Mouse (Mus musculus) olfactory bulb, adult 2 months (tissue): Measurements from ENCODE around the gene Gm128.
"Not testable (repeated sequence)": the region's sequence is repeated elsewhere in the genome, so short reads cannot be mapped to it uniquely, and the experiment has no call there.

ENCODE experiments used
- CTCF ChIP-seq: fragments of 200-500 bp; IDR thresholded peaks from 2 replicates; pipeline ENCODE4 v1.5.1; 2012; ENCODE audit warnings: low read depth, mild to moderate bottlenecking, low read length, moderate library complexity; ENCODE audit not compliant: insufficient read depth
- POLR2A ChIP-seq: fragments of 200-500 bp; IDR thresholded peaks from 2 replicates; pipeline ENCODE4 v1.6.1; 2012; ENCODE audit warnings: mild to moderate bottlenecking, low read depth, low read length, moderate library complexity; ENCODE audit not compliant: insufficient read depth

GRCm38 (mm10) chr3:95212889-95213608 lies 28.3 kb downstream of the Gm128 start:
- not testable (repeated sequence) for TF ChIP-seq CTCF, POLR2A
